Mouse (Mus musculus): ENCODE data around the gene Prr13. TPM values are rescaled to one million over a fixed set of nuclear protein-coding genes. Genes with fewer than 3 reads are reported as not detected.

Gene Prr13
- polyA plus RNA-seq (2012; rRNA removed), result 18.5 and 19.7 TPM in 2 replicates

- Histone ChIP-seq H3K36me3 (ENCODE audit: control insufficient read depth, insufficient read depth, low read length) (no peaks in the 10 kb centered on the region), H3K4me3 (ENCODE audit: control insufficient read depth, low read depth, low read length) (peak within 1 kb of the TSS; percentile 43), H3K27ac (ENCODE audit: control insufficient read depth, insufficient read depth, low read depth, low read length) (no peak within 1 kb of the TSS), H3K4me1 (ENCODE audit: control insufficient read depth, insufficient read depth, low read length) (peaks cover 10% of the 10 kb centered on the region), H3K27me3 (ENCODE audit: control insufficient read depth, insufficient read depth, low read length) (no peaks in the 10 kb centered on the region)
- TF ChIP-seq CTCF (IDR thresholded peaks at IDR 0.05; ENCODE audit: control insufficient read depth, insufficient read depth, insufficient replicate concordance, low read depth, low read length) (peak; percentile 45; the same call in 1 of the 2 replicates), POLR2A (IDR thresholded peaks at IDR 0.05; ENCODE audit: control insufficient read depth, low read depth, low read length) (0 out of 2 replicates have a peak, but pooled peaks have one; percentile 48)
Measured at GRCm38 (mm10) chr15:102458904-102459317, at the start of gene Prr13. Gene Prr13, plus strand, starts transcription at chr15:102459028.

GRCm38 (mm10) chr15:102409286-102409685, 49.5 kb upstream of the Prr13 start:
- no peaks in the 10 kb centered on the region for H3K27me3 ChIP-seq (ENCODE audit: control insufficient read depth, insufficient read depth, low read length)
- H3K36me3 ChIP-seq (ENCODE audit: control insufficient read depth, insufficient read depth, low read length), result peaks cover 1% of the 10 kb centered on the region; the same call in 1 of the 2 replicates
- H3K27ac ChIP-seq (ENCODE audit: control insufficient read depth, insufficient read depth, low read depth, low read length), result no peak overlapping the region
- H3K4me1 ChIP-seq (ENCODE audit: control insufficient read depth, insufficient read depth, low read length), result peaks cover 6% of the 10 kb centered on the region
- H3K4me3 ChIP-seq (ENCODE audit: control insufficient read depth, low read depth, low read length), result peak overlapping the region; percentile 19
- TF ChIP-seq POLR2A (IDR thresholded peaks at IDR 0.05; ENCODE audit: control insufficient read depth, low read depth, low read length), result no peak
- TF ChIP-seq CTCF (IDR thresholded peaks at IDR 0.05; ENCODE audit: control insufficient read depth, insufficient read depth, insufficient replicate concordance, low read depth, low read length), result no peak

DNA sequence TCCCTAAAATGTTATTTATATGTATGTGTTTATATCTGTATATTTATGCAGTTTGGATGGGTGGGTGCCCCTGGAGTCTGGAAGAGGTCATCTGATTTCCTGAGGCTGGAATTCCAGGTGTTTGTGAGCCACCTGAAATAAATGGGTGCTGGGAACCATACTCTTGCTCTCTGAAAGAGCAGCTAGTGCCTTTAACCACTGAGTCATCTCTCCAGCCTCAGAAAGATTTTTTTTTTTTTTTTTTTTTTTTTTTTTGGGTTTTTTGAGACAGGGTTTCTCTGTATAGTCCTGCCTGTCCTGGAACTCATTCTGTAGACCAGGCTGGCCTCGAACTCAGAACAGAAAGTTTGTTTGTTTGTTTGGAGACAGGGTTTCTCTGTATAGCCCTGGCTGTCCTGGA, 47.8 kb upstream of the Prr13 start:
- Histone ChIP-seq H3K4me1 (ENCODE audit: control insufficient read depth, insufficient read depth, low read length) (peaks cover 3% of the 10 kb centered on the region), H3K27ac (ENCODE audit: control insufficient read depth, insufficient read depth, low read depth, low read length) (no peak overlapping the region), H3K4me3 (ENCODE audit: control insufficient read depth, low read depth, low read length) (no peak overlapping the region), H3K36me3 (ENCODE audit: control insufficient read depth, insufficient read depth, low read length) (peaks cover 1% of the 10 kb centered on the region; the same call in 1 of the 2 replicates), H3K27me3 (ENCODE audit: control insufficient read depth, insufficient read depth, low read length) (no peaks in the 10 kb centered on the region)
- no peak for TF ChIP-seq POLR2A (IDR thresholded peaks at IDR 0.05; ENCODE audit: control insufficient read depth, low read depth, low read length)
- TF ChIP-seq CTCF (IDR thresholded peaks at IDR 0.05; ENCODE audit: control insufficient read depth, insufficient read depth, insufficient replicate concordance, low read depth, low read length), result no peak

- Histone ChIP-seq H3K36me3 (ENCODE audit: control insufficient read depth, insufficient read depth, low read length) (peaks cover 1% of the 10 kb centered on the region; the same call in 1 of the 2 replicates), H3K4me1 (ENCODE audit: control insufficient read depth, insufficient read depth, low read length) (peaks cover 3% of the 10 kb centered on the region; the same call in 1 of the 2 replicates), H3K27me3 (ENCODE audit: control insufficient read depth, insufficient read depth, low read length) (no peaks in the 10 kb centered on the region), H3K4me3 (ENCODE audit: control insufficient read depth, low read depth, low read length) (no peak overlapping the region), H3K27ac (ENCODE audit: control insufficient read depth, insufficient read depth, low read depth, low read length) (no peak overlapping the region)
- no peak for TF ChIP-seq POLR2A (IDR thresholded peaks at IDR 0.05; ENCODE audit: control insufficient read depth, low read depth, low read length)
- TF ChIP-seq CTCF (IDR thresholded peaks at IDR 0.05; ENCODE audit: control insufficient read depth, insufficient read depth, insufficient replicate concordance, low read depth, low read length), result no peak
Measured at GRCm38 (mm10) chr15:102413687-102414086, 45.1 kb upstream of the Prr13 start.

- Histone ChIP-seq H3K4me1 (ENCODE audit: control insufficient read depth, insufficient read depth, low read length) (no peaks in the 10 kb centered on the region; the same call in 1 of the 2 replicates), H3K27ac (ENCODE audit: control insufficient read depth, insufficient read depth, low read depth, low read length) (no peak overlapping the region), H3K36me3 (ENCODE audit: control insufficient read depth, insufficient read depth, low read length) (no peaks in the 10 kb centered on the region), H3K4me3 (ENCODE audit: control insufficient read depth, low read depth, low read length) (no peak overlapping the region), H3K27me3 (ENCODE audit: control insufficient read depth, insufficient read depth, low read length) (no peaks in the 10 kb centered on the region)
- TF ChIP-seq POLR2A (IDR thresholded peaks at IDR 0.05; ENCODE audit: control insufficient read depth, low read depth, low read length) (no peak), CTCF (IDR thresholded peaks at IDR 0.05; ENCODE audit: control insufficient read depth, insufficient read depth, insufficient replicate concordance, low read depth, low read length) (no peak)
Measured at GRCm38 (mm10) chr15:102417524-102417923, 41.3 kb upstream of the Prr13 start.

DNA sequence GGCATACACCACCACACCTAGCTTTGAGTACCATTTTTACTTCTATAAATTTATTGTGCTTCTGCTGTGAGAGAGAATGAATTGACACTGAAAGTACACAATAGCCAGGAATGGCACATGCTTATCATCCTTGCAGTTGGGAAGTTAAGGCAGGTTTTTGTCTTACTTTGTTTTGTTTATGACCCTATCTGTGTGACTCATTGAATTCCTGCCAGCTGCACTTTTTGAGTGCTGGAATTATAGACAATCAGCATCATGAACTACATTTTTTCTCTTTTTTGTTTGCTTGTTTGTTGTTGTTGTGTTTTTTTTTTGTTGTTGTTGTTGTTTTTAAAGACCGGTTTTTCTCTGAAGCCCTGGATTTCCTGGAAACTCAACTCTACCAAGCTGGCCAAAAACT, 37.8 kb upstream of the Prr13 start:
- no peaks in the 10 kb centered on the region; the same call in 1 of the 2 replicates for H3K36me3 ChIP-seq (ENCODE audit: control insufficient read depth, insufficient read depth, low read length)

DNA sequence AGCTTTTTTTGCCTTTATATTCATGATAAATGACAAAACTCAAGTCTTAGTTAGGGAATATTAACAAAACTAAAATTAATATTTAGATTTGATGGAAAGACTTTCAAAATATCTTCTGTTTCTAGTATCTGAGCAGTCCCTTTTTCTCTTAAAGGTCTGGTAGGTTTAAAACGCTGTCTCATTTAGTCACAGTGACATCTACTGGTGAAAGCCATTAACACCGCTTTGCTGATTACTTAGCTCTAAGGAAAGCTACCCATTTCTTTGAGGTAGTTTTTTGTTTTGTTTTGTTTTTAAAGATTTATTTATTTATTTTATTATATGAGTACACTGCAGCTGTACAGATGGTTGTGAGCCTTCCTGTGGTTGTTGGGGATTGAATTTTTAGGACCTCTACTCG, 37.4 kb upstream of the Prr13 start:
- Histone ChIP-seq H3K27ac (ENCODE audit: control insufficient read depth, insufficient read depth, low read depth, low read length) (no peak overlapping the region), H3K36me3 (ENCODE audit: control insufficient read depth, insufficient read depth, low read length) (no peaks in the 10 kb centered on the region; the same call in 1 of the 2 replicates), H3K4me1 (ENCODE audit: control insufficient read depth, insufficient read depth, low read length) (no peaks in the 10 kb centered on the region), H3K27me3 (ENCODE audit: control insufficient read depth, insufficient read depth, low read length) (no peaks in the 10 kb centered on the region), H3K4me3 (ENCODE audit: control insufficient read depth, low read depth, low read length) (no peak overlapping the region)
- no peak for TF ChIP-seq CTCF (IDR thresholded peaks at IDR 0.05; ENCODE audit: control insufficient read depth, insufficient read depth, insufficient replicate concordance, low read depth, low read length)

More for the DNA sequence above, 37.8 kb upstream of the Prr13 start:
- TF ChIP-seq POLR2A (IDR thresholded peaks at IDR 0.05; ENCODE audit: control insufficient read depth, low read depth, low read length), result no peak
- no peak for TF ChIP-seq CTCF (IDR thresholded peaks at IDR 0.05; ENCODE audit: control insufficient read depth, insufficient read depth, insufficient replicate concordance, low read depth, low read length)
- Histone ChIP-seq H3K4me1 (ENCODE audit: control insufficient read depth, insufficient read depth, low read length) (no peaks in the 10 kb centered on the region), H3K4me3 (ENCODE audit: control insufficient read depth, low read depth, low read length) (no peak overlapping the region), H3K27ac (ENCODE audit: control insufficient read depth, insufficient read depth, low read depth, low read length) (no peak overlapping the region), H3K27me3 (ENCODE audit: control insufficient read depth, insufficient read depth, low read length) (no peaks in the 10 kb centered on the region)

Measured in testis, adult 2 months (tissue).